Mouse (Mus musculus) MEL (cell line): ENCODE data around the gene Herpud1. TPM values are rescaled to one million over a fixed set of nuclear protein-coding genes. Genes with fewer than 3 reads are reported as not detected.

ENCODE experiments used
- DNase-seq: peaks from one replicate; pipeline ENCODE4 v3.0.0; 2011; ENCODE audit warnings: low read depth, low spot score
- H3K27ac ChIP-seq: 2 replicates; pipeline ENCODE4 v1.5.1; 2012; ENCODE audit warnings: low read depth, mild to moderate bottlenecking, control low read depth, low read length, moderate library complexity; ENCODE audit not compliant: control insufficient read depth
- H3K27me3 ChIP-seq, 2 experiments: fragments of 150-350 bp in 1 of 2; sonication (generic) in 1 of 2; 2 replicates each; pipeline ENCODE4 v1.6.1; 2012; ENCODE audit warnings: low read length in 2 of 2, mild to moderate bottlenecking in 2 of 2, improper control_type of control experiment in 1 of 2, moderate library complexity in 1 of 2; ENCODE audit not compliant: insufficient read depth in 2 of 2, control insufficient read depth in 1 of 2
- H3K36me3 ChIP-seq, 2 experiments: 2 replicates each; pipeline ENCODE4 v1.6.1; 2012 to 2014; ENCODE audit warnings: low read length in 2 of 2, improper control_type of control experiment in 1 of 2, inconsistent platforms in 1 of 2, mild to moderate bottlenecking in 1 of 2; ENCODE audit not compliant: insufficient read depth in 2 of 2, control insufficient read depth in 1 of 2
- H3K4me1 ChIP-seq, 2 experiments: fragments of 150-350 bp in 1 of 2; sonication (generic) in 1 of 2; 2 replicates each; pipeline ENCODE4 v1.6.1; 2012; ENCODE audit warnings: low read length in 2 of 2, improper control_type of control experiment in 1 of 2, mild to moderate bottlenecking in 1 of 2; ENCODE audit not compliant: insufficient read depth in 2 of 2, control insufficient read depth in 1 of 2
- H3K4me3 ChIP-seq, 2 experiments: fragments of 150-350 bp in 1 of 2; sonication (generic) in 1 of 2; 2 replicates each; pipeline ENCODE4 v1.5.1; 2012; ENCODE audit warnings: low read depth in 2 of 2, low read length in 2 of 2, mild to moderate bottlenecking in 2 of 2, moderate library complexity in 2 of 2, control low read depth in 1 of 2, improper control_type of control experiment in 1 of 2; ENCODE audit not compliant: control insufficient read depth in 1 of 2, insufficient read depth in 1 of 2
- H3K79me2 ChIP-seq: 2 replicates; pipeline ENCODE4 v1.6.1; 2012; ENCODE audit warnings: mild to moderate bottlenecking, low read length, moderate library complexity; ENCODE audit not compliant: control insufficient read depth, poor library complexity, insufficient read depth
- H3K9ac ChIP-seq: 2 replicates; pipeline ENCODE4 v1.6.1; 2012; ENCODE audit warnings: low read depth, mild to moderate bottlenecking, control low read depth, low read length, moderate library complexity; ENCODE audit not compliant: control insufficient read depth, poor library complexity, severe bottlenecking
- H3K9me3 ChIP-seq: fragments of 150-350 bp; sonication (generic); replicated peaks from 2 replicates; pipeline ENCODE4 v1.6.1; 2012; ENCODE audit warnings: mild to moderate bottlenecking, low read length, improper control_type of control experiment, moderate library complexity; ENCODE audit not compliant: insufficient read depth
- CHD2 ChIP-seq: IDR thresholded peaks from 2 replicates; pipeline ENCODE4 v1.6.1; 2011; ENCODE audit warnings: low read length, improper control_type of control experiment
- E2F4 ChIP-seq: IDR thresholded peaks from 2 replicates; pipeline ENCODE4 v1.6.1; 2011; ENCODE audit warnings: low read depth, low read length, improper control_type of control experiment, borderline replicate concordance
- ELF1 ChIP-seq: IDR thresholded peaks from 2 replicates; pipeline ENCODE4 v1.6.1; 2014; ENCODE audit warnings: low read depth, mild to moderate bottlenecking, inconsistent platforms, low read length, improper control_type of control experiment, moderate library complexity
- EP300 ChIP-seq, 2 experiments: IDR thresholded peaks; 2 replicates each; pipeline ENCODE4 v1.6.1; 2011; ENCODE audit warnings: improper control_type of control experiment in 2 of 2, low read length in 2 of 2, low read depth in 1 of 2, mild to moderate bottlenecking in 1 of 2
- GABPA ChIP-seq: IDR thresholded peaks from 2 replicates; pipeline ENCODE4 v1.6.1; 2012; ENCODE audit warnings: low read depth, mild to moderate bottlenecking, inconsistent platforms, low read length, improper control_type of control experiment, moderate library complexity
- GATA1 ChIP-seq: IDR thresholded peaks from 2 replicates; pipeline ENCODE4 v1.6.1; 2011; ENCODE audit warnings: low read depth, low read length, improper control_type of control experiment
- JUND ChIP-seq: IDR thresholded peaks from 2 replicates; pipeline ENCODE4 v1.6.1; 2011; ENCODE audit warnings: low read depth, mild to moderate bottlenecking, improper control_type of control experiment, low read length
- MAFK ChIP-seq: IDR thresholded peaks from 2 replicates; pipeline ENCODE4 v1.6.1; 2011; ENCODE audit warnings: low read depth, mild to moderate bottlenecking, low read length, improper control_type of control experiment, borderline replicate concordance
- MAX ChIP-seq: IDR thresholded peaks from 2 replicates; pipeline ENCODE4 v1.6.1; 2011; ENCODE audit warnings: low read length, improper control_type of control experiment
- MAZ ChIP-seq: IDR thresholded peaks from 2 replicates; pipeline ENCODE4 v1.6.1; 2012; ENCODE audit warnings: low read depth, mild to moderate bottlenecking, inconsistent platforms, low read length, improper control_type of control experiment
- MEF2A ChIP-seq: IDR thresholded peaks from 2 replicates; pipeline ENCODE4 v1.6.1; 2014; ENCODE audit warnings: low read depth, mild to moderate bottlenecking, inconsistent platforms, low read length, improper control_type of control experiment; ENCODE audit not compliant: poor library complexity, insufficient replicate concordance, severe bottlenecking; ENCODE audit errors: extremely low read depth
- MXI1 ChIP-seq: IDR thresholded peaks from 2 replicates; pipeline ENCODE4 v1.6.1; 2011; ENCODE audit warnings: mild to moderate bottlenecking, low read depth, low read length, improper control_type of control experiment
- MYB ChIP-seq: IDR thresholded peaks from 2 replicates; pipeline ENCODE4 v1.6.1; 2011; ENCODE audit warnings: mild to moderate bottlenecking, low read depth, low read length, improper control_type of control experiment
- MYC ChIP-seq: IDR thresholded peaks from 2 replicates; pipeline ENCODE4 v1.6.1; 2011; ENCODE audit warnings: low read depth, mild to moderate bottlenecking, low read length, improper control_type of control experiment, moderate library complexity
- NRF1 ChIP-seq: IDR thresholded peaks from 2 replicates; pipeline ENCODE4 v1.6.1; 2014; ENCODE audit warnings: low read depth, mild to moderate bottlenecking, inconsistent platforms, low read length, improper control_type of control experiment, moderate library complexity; ENCODE audit not compliant: poor library complexity, insufficient read depth, severe bottlenecking
- POLR2AphosphoS2 ChIP-seq: IDR thresholded peaks from 2 replicates; pipeline ENCODE4 v1.6.1; 2011; ENCODE audit warnings: low read length, improper control_type of control experiment
- POLR2AphosphoS5 ChIP-seq: IDR thresholded peaks from 2 replicates; pipeline ENCODE4 v1.6.1; 2012; ENCODE audit warnings: low read depth, borderline replicate concordance, mild to moderate bottlenecking, inconsistent platforms, low read length, moderate library complexity, mixed read lengths
- SIN3A ChIP-seq: IDR thresholded peaks from 2 replicates; pipeline ENCODE4 v1.6.1; 2012; ENCODE audit warnings: low read length, improper control_type of control experiment, inconsistent platforms
- SMC3 ChIP-seq: IDR thresholded peaks from 2 replicates; pipeline ENCODE4 v1.6.1; 2011; ENCODE audit warnings: low read depth, low read length, improper control_type of control experiment
- UBTF ChIP-seq: IDR thresholded peaks from 2 replicates; pipeline ENCODE4 v1.6.1; 2012; ENCODE audit warnings: low read depth, mild to moderate bottlenecking, inconsistent platforms, low read length, improper control_type of control experiment, moderate library complexity, borderline replicate concordance; ENCODE audit not compliant: insufficient read depth
- USF1 ChIP-seq: IDR thresholded peaks from 2 replicates; pipeline ENCODE4 v1.6.1; 2014; ENCODE audit warnings: low read depth, mild to moderate bottlenecking, inconsistent platforms, low read length, improper control_type of control experiment, moderate library complexity
- USF2 ChIP-seq, 2 experiments: IDR thresholded peaks; 2 replicates each; pipeline ENCODE4 v1.6.1; 2011 to 2012; ENCODE audit warnings: improper control_type of control experiment in 2 of 2, low read length in 2 of 2, borderline replicate concordance in 1 of 2, inconsistent platforms in 1 of 2, low read depth in 1 of 2, mild to moderate bottlenecking in 1 of 2; ENCODE audit not compliant: insufficient read depth in 1 of 2
- ZC3H11A ChIP-seq: IDR thresholded peaks from 2 replicates; pipeline ENCODE4 v1.6.1; 2012; ENCODE audit warnings: low read depth, mild to moderate bottlenecking, inconsistent platforms, low read length, improper control_type of control experiment
- ZNF384 ChIP-seq: IDR thresholded peaks from 2 replicates; pipeline ENCODE4 v1.6.1; 2012; ENCODE audit warnings: low read depth, mild to moderate bottlenecking, inconsistent platforms, low read length, improper control_type of control experiment
- polyA plus RNA-seq, 2 experiments: library from polyadenylated mRNA; stranded (reverse) in 1 of 2; unstranded in 1 of 2; fragments of >175 nt in 1 of 2; fragments of >200 nt in 1 of 2; gene quantifications; 2 replicates each; pipeline versions ENCODE4 v1.2.1 to v1.2.4; 2012; ENCODE audit warnings: low replicate concordance in 2 of 2, low read depth in 1 of 2; ENCODE audit not compliant: insufficient read length in 2 of 2, insufficient read depth in 1 of 2, missing spikeins in 1 of 2
- total RNA-seq: library from RNA; depleted of rRNA; stranded (reverse); fragments of 300-350 nt; gene quantifications from 2 replicates; pipeline ENCODE4 v1.2.3, GENCODE M21; 2012

Gene Herpud1
- total and polyA plus RNA-seq, 3 experiments = 66.1 to 66.9 TPM; not detected in 1

DNA sequence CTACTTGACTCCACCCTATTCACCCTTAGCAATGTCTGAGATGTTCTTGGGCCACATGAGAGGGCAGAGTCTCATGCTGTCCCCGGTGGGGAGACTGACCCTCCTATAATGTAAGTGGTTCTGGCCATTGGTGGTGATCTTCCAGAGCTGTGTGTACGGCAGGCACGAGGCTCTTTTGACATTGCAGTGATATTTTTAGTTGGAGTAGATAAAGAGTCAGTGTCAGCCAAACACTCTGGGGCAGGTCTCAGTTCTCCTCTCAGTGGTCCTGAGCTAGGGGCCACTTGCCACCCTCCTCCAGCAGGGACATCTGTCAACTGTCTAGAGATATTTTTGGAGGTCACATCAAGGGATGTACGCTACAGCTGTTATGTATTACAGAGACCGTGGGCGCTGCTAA lies 29.0 kb upstream of the Herpud1 start:
- Histone ChIP-seq H3K4me1 (no peaks in the 10 kb centered on the region), H3K9ac (no peak overlapping the region), H3K79me2 (no peaks in the 10 kb centered on the region), H3K9me3 (no peaks in the 10 kb centered on the region)
- TF ChIP-seq MEF2A (no peak), MAX (no peak), JUND (no peak), ZNF384 (no peak), CHD2 (no peak), ELF1 (no peak), UBTF (no peak), NRF1 (no peak), MYC (no peak), MYB (no peak), SMC3 (no peak), USF2 (IDR thresholded peaks at IDR 0.05; ENCODE audit: borderline replicate concordance in 1 of 2, insufficient read depth in 1 of 2, low read depth in 1 of 2, low read length in 2 of 2) (no peak), MXI1 (no peak), USF1 (no peak), MAZ (no peak), MAFK (no peak), POLR2AphosphoS5 (no peak)
- TF ChIP-seq, all 39 proteins: peak for 0
- no peak for DNase-seq
- Histone ChIP-seq H3K4me3 (no peak overlapping the region), H3K27ac (no peak overlapping the region), H3K27me3 (peaks cover 33% of the 10 kb centered on the region in 2 experiments), H3K36me3 (no peaks in the 10 kb centered on the region)

DNA sequence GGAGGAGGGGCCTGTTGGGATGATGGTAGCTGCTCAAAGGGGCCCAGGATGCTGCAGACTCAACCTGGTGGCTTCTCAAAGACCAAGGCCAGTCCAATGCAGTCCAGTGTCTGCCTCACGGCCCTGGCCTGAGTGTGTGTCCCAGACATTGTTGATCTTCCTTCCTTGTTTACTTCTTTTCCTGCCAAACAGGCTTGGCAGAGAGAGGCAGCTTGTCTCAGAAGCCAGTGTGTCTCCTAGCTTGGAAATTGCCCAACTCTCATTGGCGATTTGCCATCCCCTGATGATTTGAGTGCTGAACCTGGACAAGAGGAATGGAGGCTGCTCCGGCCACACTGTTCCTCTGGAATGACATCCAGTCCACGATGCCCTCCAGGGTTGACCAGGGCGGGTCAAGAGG lies 27.7 kb upstream of the Herpud1 start:
- no peak for TF ChIP-seq SIN3A
- TF ChIP-seq SMC3 = no peak
- TF ChIP-seq POLR2AphosphoS2 = no peak
- TF ChIP-seq ZC3H11A = no peak
- no peak for TF ChIP-seq ELF1
- no peak for TF ChIP-seq GATA1
- no peak for TF ChIP-seq MXI1
- TF ChIP-seq MAFK = no peak
- no peak for TF ChIP-seq GABPA
- TF ChIP-seq EP300 (IDR thresholded peaks at IDR 0.05; ENCODE audit: low read depth in 1 of 2, low read length in 2 of 2) = no peak
- TF ChIP-seq UBTF = no peak
- TF ChIP-seq MEF2A = no peak
- no peak for TF ChIP-seq E2F4
- TF ChIP-seq USF1 = no peak
- TF ChIP-seq CHD2 = no peak
- TF ChIP-seq MYB = no peak
- H3K27ac ChIP-seq = no peak overlapping the region

More for the DNA sequence above, 27.7 kb upstream of the Herpud1 start:
- no peaks in the 10 kb centered on the region for H3K4me1 ChIP-seq
- no peak overlapping the region for H3K9ac ChIP-seq
- peaks cover 30 to 33% of the 10 kb centered on the region in 2 experiments for H3K27me3 ChIP-seq
- no peak for DNase-seq
- H3K4me3 ChIP-seq = no peak overlapping the region
- H3K36me3 ChIP-seq = no peaks in the 10 kb centered on the region
- no peaks in the 10 kb centered on the region for H3K9me3 ChIP-seq
- H3K79me2 ChIP-seq = no peaks in the 10 kb centered on the region
